Mouse (Mus musculus): Measurements from ENCODE around the gene Hyal1. TPM values are rescaled to one million over a fixed set of nuclear protein-coding genes. Genes with fewer than 3 reads are reported as not detected.
A peak's percentile ranks its signal among the peaks of the same experiment; 100 is the strongest.
"Not testable (repeated sequence)": the region's sequence is repeated elsewhere in the genome, so short reads cannot be mapped to it uniquely, and the experiment has no call there.

Gene Hyal1
- polyA plus RNA-seq, 1 experiment from 2014 or later, result 3.6 TPM

DNA sequence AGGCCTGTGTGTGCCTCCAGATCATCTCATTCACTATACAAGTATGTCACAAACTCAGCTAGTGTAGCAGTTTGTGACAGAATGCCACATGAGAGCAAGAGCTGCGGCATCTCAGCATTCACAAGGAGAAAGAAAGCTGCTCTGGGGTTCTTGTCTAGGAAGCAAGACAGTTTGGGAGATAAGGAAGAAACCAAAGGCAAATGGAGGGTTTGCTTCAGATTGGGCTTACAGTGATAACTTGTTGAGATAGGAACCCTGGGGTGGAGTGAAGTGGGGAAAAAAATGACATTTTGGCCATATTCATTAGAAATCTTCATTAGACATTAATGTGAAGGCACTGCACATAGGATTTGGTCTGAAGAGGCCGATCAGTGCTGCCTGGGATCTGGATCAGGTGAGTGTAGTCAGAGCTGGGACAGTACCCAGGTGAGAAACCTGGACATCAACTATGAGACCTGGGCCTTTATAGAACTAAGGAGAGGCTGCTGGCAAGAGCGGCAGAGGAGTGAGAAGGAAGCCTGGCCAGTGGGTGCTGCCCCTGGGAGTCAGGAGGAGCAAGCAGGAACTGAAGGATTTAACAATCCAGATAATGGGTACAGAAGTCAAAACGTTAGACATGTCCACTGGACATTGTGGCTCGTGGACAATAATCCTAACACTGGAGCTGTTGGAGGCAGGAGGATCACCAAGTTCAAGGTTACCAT, 23.9 kb upstream of the Hyal1 start:
- 82% methylated on average over 5 of the region's 5 CpGs for WGBS
- Histone ChIP-seq H3K4me2 (replicated peaks; ENCODE audit: low read depth, low read length) (no peak overlapping the region), H3K9ac (ENCODE audit: low read depth, low read length) (no peak overlapping the region), H3K27ac (ENCODE audit: low read depth, low read length) (no peak overlapping the region), H3K4me3 (ENCODE audit: low read depth, low read length) (peak overlapping the region; percentile 77; the same call in 1 of the 2 replicates), H3K27me3 (ENCODE audit: control insufficient read depth, insufficient read depth, low read length) (peaks cover 35% of the 10 kb centered on the region), H3K36me3 (ENCODE audit: control insufficient read depth, insufficient read depth, low read length) (0 out of 2 replicates have a peak, but pooled peaks cover 3% of the 10 kb centered on the region), H3K9me3 (ENCODE audit: control insufficient read depth, low read length) (no peaks in the 10 kb centered on the region), H3K4me1 (replicated peaks; ENCODE audit: control insufficient read depth, insufficient read depth, low read length) (peaks cover 14% of the 10 kb centered on the region; the same call in 1 of the 2 replicates)
- DNase-seq (ENCODE audit: low spot score) (no peak), ATAC-seq (ENCODE audit: low FRiP score) (no peak)

DNA sequence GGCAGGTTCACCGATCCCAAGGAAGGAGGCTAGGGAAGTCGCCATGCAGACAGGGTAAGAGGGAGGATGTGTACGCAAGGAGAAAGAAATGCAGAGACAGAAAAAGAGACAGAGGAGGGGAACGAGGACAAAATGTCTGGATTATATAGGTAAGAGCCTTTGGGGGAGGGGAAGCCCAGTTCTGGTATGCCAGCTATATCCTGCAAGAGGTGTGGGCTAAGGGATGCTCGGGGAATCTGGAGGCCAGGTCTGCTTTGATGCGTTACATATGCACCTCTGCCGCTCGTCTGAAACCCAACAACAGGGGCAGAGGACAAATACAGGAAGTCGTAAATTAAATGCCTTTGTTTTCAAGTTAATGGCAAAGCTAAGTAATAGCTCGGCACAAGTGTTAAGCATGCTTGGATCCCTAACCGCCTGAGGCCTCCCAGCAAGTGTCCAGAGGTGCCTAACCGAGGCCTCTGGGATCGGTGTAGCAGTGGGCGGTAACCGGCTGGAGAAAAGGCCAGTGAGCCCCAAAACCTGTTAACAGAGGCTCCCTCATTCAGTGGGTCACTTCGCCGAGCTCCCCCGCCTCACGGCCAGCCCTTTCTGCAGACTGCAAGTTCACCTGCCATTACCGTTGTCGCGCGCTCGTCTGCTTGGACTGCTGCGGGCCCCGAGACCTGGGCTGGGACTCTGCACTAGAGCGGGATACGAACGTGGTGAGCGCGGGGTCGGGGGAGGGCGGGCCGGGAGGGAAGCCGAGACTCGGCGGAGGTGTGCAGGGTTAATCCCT, 23.0 kb upstream of the Hyal1 start:
- WGBS, result 6% methylated on average over 37 of the region's 37 CpGs
- H3K27ac ChIP-seq (ENCODE audit: low read depth, low read length), result peak overlapping the region; percentile 43
- H3K36me3 ChIP-seq (ENCODE audit: control insufficient read depth, insufficient read depth, low read length), result peaks cover 8% of the 10 kb centered on the region; the same call in 1 of the 2 replicates
- H3K9me3 ChIP-seq (ENCODE audit: control insufficient read depth, low read length), result no peaks in the 10 kb centered on the region
- peak overlapping the region; percentile 77 for H3K4me3 ChIP-seq (ENCODE audit: low read depth, low read length)
- peak overlapping the region; percentile 58 for H3K9ac ChIP-seq (ENCODE audit: low read depth, low read length)
- ATAC-seq (ENCODE audit: low FRiP score) (peak; percentile 14), DNase-seq (ENCODE audit: low spot score) (no peak)
- H3K4me2 ChIP-seq (replicated peaks; ENCODE audit: low read depth, low read length), result peak overlapping the region; percentile 91
- peaks cover 14% of the 10 kb centered on the region; the same call in 1 of the 2 replicates for H3K4me1 ChIP-seq (replicated peaks; ENCODE audit: control insufficient read depth, insufficient read depth, low read length)
- H3K27me3 ChIP-seq (ENCODE audit: control insufficient read depth, insufficient read depth, low read length), result peaks cover 33% of the 10 kb centered on the region

DNA sequence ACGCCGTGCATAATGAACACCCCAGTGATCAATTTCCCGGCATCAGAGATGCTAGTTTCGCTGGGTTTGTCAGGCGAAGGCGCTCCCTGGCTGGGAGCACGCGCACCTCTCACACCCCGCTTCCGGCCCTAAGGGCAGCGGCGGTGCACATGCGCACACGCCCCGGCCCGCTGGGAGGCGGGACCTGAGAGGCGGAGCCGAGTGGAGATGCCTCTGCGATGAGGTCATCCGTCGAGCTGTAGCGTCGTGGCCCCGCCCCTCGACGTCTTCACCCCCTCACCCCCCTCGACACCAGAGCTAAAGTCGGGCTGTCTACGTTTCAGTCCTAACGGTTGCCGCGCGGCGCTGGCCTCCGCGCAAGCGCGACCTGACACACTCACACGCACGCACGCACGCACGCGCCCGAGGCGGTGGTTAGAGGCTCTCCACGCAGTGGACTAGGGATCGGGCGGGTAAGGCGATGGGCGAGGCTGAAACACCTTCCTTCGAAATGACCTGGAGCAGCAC, 22.4 kb upstream of the Hyal1 start:
- Histone ChIP-seq H3K36me3 (ENCODE audit: control insufficient read depth, insufficient read depth, low read length) (peaks cover 8% of the 10 kb centered on the region), H3K4me3 (ENCODE audit: low read depth, low read length) (peak overlapping the region; percentile 77), H3K4me2 (replicated peaks; ENCODE audit: low read depth, low read length) (peak overlapping the region; percentile 91), H3K4me1 (replicated peaks; ENCODE audit: control insufficient read depth, insufficient read depth, low read length) (peaks cover 14% of the 10 kb centered on the region; the same call in 1 of the 2 replicates), H3K9ac (ENCODE audit: low read depth, low read length) (peak overlapping the region; percentile 79), H3K27ac (ENCODE audit: low read depth, low read length) (peak overlapping the region; percentile 79), H3K9me3 (ENCODE audit: control insufficient read depth, low read length) (no peaks in the 10 kb centered on the region), H3K27me3 (ENCODE audit: control insufficient read depth, insufficient read depth, low read length) (peaks cover 29% of the 10 kb centered on the region)
- ATAC-seq (ENCODE audit: low FRiP score), result peak; percentile 94
- peak; percentile 99 for DNase-seq (ENCODE audit: low spot score)
- 2% methylated on average over 52 of the region's 53 CpGs for WGBS

DNA sequence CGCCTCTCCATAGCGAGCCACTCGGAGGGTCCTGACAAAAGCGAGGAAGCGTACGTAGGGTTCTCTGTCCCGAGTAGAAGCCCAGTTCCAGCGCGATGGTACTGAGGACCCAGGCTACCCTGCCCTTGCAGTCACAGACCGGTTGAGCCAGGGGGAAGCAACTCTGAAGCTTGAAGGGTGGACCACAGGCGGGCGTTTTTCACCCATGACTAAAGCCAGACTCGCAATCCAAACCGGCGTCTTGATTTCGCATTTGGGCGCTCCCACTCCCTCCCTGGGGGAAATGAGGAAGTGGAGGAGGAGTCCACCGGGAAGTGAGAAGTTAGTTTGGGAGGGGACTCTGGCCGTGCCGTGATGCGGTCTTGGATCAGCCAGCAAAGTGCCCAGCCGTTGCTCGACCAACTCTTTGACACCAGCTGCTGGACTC, 21.7 kb upstream of the Hyal1 start:
- Histone ChIP-seq H3K27ac (ENCODE audit: low read depth, low read length) (peak overlapping the region; percentile 79), H3K4me1 (replicated peaks; ENCODE audit: control insufficient read depth, insufficient read depth, low read length) (peaks cover 14% of the 10 kb centered on the region; the same call in 1 of the 2 replicates), H3K4me2 (replicated peaks; ENCODE audit: low read depth, low read length) (peak overlapping the region; percentile 91), H3K36me3 (ENCODE audit: control insufficient read depth, insufficient read depth, low read length) (peaks cover 12% of the 10 kb centered on the region), H3K27me3 (ENCODE audit: control insufficient read depth, insufficient read depth, low read length) (peaks cover 27% of the 10 kb centered on the region), H3K4me3 (ENCODE audit: low read depth, low read length) (peak overlapping the region; percentile 77), H3K9ac (ENCODE audit: low read depth, low read length) (peak overlapping the region; percentile 79), H3K9me3 (ENCODE audit: control insufficient read depth, low read length) (no peaks in the 10 kb centered on the region)
- under 1% methylated on average over 23 of the region's 23 CpGs for WGBS
- ATAC-seq (ENCODE audit: low FRiP score) (peak; percentile 45), DNase-seq (ENCODE audit: low spot score) (peak; percentile 58)

DNA sequence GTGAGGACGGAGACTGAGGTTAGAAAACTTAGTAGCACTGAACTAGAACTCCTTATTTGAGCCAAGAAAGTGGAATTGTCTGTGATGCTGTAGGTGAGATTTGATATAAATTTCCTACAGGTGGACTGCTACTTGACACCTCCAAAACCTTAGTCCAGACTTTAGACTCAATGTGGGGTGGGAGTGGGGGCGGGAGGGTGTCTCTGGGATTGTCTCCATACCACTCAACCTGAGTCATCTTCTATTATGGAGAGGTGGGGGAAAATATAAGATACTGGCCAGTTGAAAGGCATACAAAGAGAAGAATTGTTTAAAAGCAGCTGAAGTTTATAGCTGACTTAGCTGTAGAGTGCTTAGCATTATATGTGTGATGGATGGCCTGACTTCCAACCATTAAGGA, 21.0 kb upstream of the Hyal1 start:
- H3K4me3 ChIP-seq (ENCODE audit: low read depth, low read length), result peak overlapping the region; percentile 77
- H3K27ac ChIP-seq (ENCODE audit: low read depth, low read length), result no peak overlapping the region
- H3K9me3 ChIP-seq (ENCODE audit: control insufficient read depth, low read length), result no peaks in the 10 kb centered on the region
- ATAC-seq (ENCODE audit: low FRiP score) (no peak), DNase-seq (ENCODE audit: low spot score) (no peak)
- peaks cover 12% of the 10 kb centered on the region for H3K36me3 ChIP-seq (ENCODE audit: control insufficient read depth, insufficient read depth, low read length)
- WGBS, result 53% methylated on average over 2 of the region's 2 CpGs
- H3K27me3 ChIP-seq (ENCODE audit: control insufficient read depth, insufficient read depth, low read length), result peaks cover 22% of the 10 kb centered on the region
- H3K4me1 ChIP-seq (replicated peaks; ENCODE audit: control insufficient read depth, insufficient read depth, low read length), result peaks cover 13% of the 10 kb centered on the region; the same call in 1 of the 2 replicates
- peak overlapping the region; percentile 79 for H3K9ac ChIP-seq (ENCODE audit: low read depth, low read length)
- H3K4me2 ChIP-seq (replicated peaks; ENCODE audit: low read depth, low read length), result peak overlapping the region; percentile 91

DNA sequence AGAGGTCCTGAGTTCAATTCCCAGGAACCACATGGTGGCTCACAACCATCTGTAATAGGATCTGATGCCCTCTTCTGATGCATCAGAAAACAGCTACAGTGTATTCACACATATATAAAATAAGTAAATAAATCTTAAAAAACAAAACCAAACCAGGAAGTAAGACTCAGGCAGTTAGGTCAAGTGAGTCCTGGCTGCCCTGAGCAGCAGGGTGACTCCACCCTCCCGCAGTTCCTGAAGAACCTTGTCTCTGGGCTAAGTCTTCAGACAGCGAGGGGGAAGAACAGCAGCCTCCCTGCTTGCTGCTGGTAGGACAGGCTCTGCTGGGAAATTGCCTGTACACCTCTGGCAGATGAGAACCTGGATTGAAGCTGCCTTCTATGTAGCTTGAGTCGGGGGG, 20.4 kb upstream of the Hyal1 start:
- Histone ChIP-seq H3K27ac (ENCODE audit: low read depth, low read length) (no peak overlapping the region), H3K36me3 (ENCODE audit: control insufficient read depth, insufficient read depth, low read length) (peaks cover 12% of the 10 kb centered on the region), H3K4me1 (replicated peaks; ENCODE audit: control insufficient read depth, insufficient read depth, low read length) (peaks cover 9% of the 10 kb centered on the region; the same call in 1 of the 2 replicates), H3K9ac (ENCODE audit: low read depth, low read length) (no peak overlapping the region), H3K27me3 (ENCODE audit: control insufficient read depth, insufficient read depth, low read length) (peaks cover 16% of the 10 kb centered on the region; the same call in 1 of the 2 replicates), H3K4me2 (replicated peaks; ENCODE audit: low read depth, low read length) (peak overlapping the region; percentile 91; the same call in 1 of the 2 replicates), H3K4me3 (ENCODE audit: low read depth, low read length) (no peak overlapping the region), H3K9me3 (ENCODE audit: control insufficient read depth, low read length) (no peaks in the 10 kb centered on the region)
- DNase-seq (ENCODE audit: low spot score) (no peak), ATAC-seq (ENCODE audit: low FRiP score) (no peak)
- WGBS, result 86% methylated on average over 3 of the region's 3 CpGs

DNA sequence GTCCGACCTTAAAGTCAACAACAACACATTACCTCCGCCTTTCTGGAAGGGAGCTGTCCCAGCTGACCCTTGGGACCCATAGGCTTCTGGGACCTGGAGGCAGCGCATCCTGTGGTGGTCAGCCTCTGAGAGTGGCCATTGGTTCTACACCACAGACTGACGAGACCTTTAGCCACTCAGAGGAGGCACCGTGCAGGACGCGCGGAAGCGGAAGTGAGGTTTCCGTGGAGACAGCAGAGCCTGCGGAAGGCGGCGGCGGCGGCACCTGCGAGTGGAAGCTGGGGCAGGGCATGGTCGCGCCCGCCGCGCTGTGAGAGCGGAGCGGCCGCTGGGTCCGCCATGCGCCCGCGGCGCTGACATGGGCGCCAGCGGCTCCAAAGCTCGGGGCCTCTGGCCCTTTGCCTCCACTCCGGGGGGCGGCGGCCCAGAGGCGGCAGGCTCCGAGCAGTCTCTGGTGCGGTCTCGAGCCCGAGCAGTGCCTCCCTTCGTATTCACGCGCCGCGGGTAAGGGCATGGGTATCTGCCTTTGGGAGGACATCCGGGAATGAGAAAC, 13.6 kb upstream of the Hyal1 start, which contains the start of gene Tusc2:
TSS of gene Tusc2 (plus strand) at position 227 of the 553 bp plus-strand sequence.
- Histone ChIP-seq H3K4me1 (replicated peaks; ENCODE audit: control insufficient read depth, insufficient read depth, low read length) (peaks cover 13% of the 10 kb centered on the region), H3K27ac (ENCODE audit: low read depth, low read length) (peak within 1 kb of the TSS; percentile 48; the same call in 1 of the 2 replicates)

DNA sequence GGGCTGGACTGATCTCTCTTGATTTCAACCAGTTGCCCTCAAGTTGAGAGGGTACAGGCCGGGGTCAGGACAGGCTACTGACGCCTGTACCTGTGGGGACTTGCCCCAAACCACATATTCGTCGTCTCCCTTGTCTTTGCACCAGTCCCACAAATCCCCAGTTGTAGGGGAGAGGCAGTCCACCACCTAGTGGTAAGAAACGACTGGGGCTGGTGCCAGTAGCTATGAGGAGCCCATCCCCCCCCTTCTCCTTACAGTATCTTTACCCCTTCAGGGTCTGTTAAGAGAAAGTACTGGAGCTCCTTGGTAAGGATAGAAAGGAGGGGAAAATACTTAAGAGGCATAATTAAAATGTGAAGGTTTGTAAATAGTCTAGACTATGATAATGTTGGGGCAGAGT, 11.2 kb upstream of the Hyal1 start:
- not testable (repeated sequence) for H3K27ac ChIP-seq (ENCODE audit: low read depth, low read length); ATAC-seq (ENCODE audit: low FRiP score); DNase-seq (ENCODE audit: low spot score); H3K9ac ChIP-seq (ENCODE audit: low read depth, low read length); H3K4me2 ChIP-seq (replicated peaks; ENCODE audit: low read depth, low read length); H3K36me3 ChIP-seq (ENCODE audit: control insufficient read depth, insufficient read depth, low read length); H3K27me3 ChIP-seq (ENCODE audit: control insufficient read depth, insufficient read depth, low read length); H3K9me3 ChIP-seq (ENCODE audit: control insufficient read depth, low read length)
- Histone ChIP-seq H3K4me1 (replicated peaks; ENCODE audit: control insufficient read depth, insufficient read depth, low read length) (peaks cover 18% of the 10 kb centered on the region), H3K4me3 (ENCODE audit: low read depth, low read length) (0 out of 2 replicates have a peak overlapping the region, but pooled peaks have one; percentile 10)
- 58% methylated on average over 5 of the region's 5 CpGs for WGBS

More for the DNA sequence above, 13.6 kb upstream of the Hyal1 start, which contains the start of gene Tusc2:
- Histone ChIP-seq H3K9me3 (ENCODE audit: control insufficient read depth, low read length) (no peaks in the 10 kb centered on the region), H3K4me2 (replicated peaks; ENCODE audit: low read depth, low read length) (peak within 1 kb of the TSS; percentile 79), H3K36me3 (ENCODE audit: control insufficient read depth, insufficient read depth, low read length) (peaks cover 13% of the 10 kb centered on the region), H3K9ac (ENCODE audit: low read depth, low read length) (peak within 1 kb of the TSS; percentile 81), H3K27me3 (ENCODE audit: control insufficient read depth, insufficient read depth, low read length) (no peaks in the 10 kb centered on the region), H3K4me3 (ENCODE audit: low read depth, low read length) (peak within 1 kb of the TSS; percentile 83)
- WGBS, result 0% methylated on average over 46 of the region's 46 CpGs
- peak; percentile 91 for ATAC-seq (ENCODE audit: low FRiP score)
- DNase-seq (ENCODE audit: low spot score), result peak; percentile 92
